Mouse (Mus musculus) kidney, postnatal 25 days (tissue): ENCODE data around the gene Trp53bp2.
A peak's percentile ranks its signal among the peaks of the same experiment; 100 is the strongest.

ENCODE experiments used
- DNase-seq, 2 experiments: peaks; one replicate each; pipeline ENCODE4 v3.0.0; 2021; ENCODE audit warnings: mixed read lengths in 2 of 2

The Trp53bp2 gene

GRCm38 (mm10) chr1:182502491-182503050 is 93.6 kb downstream of the Trp53bp2 start:
- no peak for DNase-seq

DNA sequence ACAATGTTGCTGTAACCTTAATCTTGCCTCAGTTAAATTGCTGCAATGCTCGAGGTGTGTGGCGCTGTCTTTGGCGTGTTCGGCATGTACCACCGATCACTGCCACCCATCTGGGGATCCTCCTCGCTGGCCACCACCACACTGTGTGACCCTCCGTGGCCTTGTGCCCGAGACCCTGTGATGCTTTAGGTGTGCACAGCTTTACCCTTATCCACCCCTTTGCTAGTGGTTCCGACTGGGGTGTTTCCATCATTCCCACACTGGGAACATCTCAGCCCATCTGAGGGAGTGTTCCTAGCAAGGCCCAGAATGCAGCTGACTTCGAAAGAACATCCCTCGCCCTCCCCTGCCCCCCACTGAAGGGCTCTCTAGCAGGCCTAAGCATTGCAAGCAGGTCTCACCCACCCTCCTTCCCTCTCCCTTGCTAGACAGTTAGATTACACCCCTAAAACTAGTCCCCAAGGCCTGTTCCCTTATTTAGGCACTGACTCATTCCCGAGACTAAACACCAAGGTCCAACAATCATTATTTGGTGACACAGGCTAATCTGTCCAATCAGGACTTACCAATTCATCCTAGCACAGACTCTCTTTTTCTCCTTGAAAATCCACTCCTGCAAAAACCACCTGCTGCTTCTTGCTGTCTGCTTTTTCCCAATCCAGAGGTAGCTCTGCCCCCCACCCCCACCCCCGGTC is 94.4 kb downstream of the Trp53bp2 start:
- DNase-seq = no peak

GRCm38 (mm10) chr1:182504223-182504622 is 95.3 kb downstream of the Trp53bp2 start:
- peak; percentile 87 to 89 for DNase-seq

DNA sequence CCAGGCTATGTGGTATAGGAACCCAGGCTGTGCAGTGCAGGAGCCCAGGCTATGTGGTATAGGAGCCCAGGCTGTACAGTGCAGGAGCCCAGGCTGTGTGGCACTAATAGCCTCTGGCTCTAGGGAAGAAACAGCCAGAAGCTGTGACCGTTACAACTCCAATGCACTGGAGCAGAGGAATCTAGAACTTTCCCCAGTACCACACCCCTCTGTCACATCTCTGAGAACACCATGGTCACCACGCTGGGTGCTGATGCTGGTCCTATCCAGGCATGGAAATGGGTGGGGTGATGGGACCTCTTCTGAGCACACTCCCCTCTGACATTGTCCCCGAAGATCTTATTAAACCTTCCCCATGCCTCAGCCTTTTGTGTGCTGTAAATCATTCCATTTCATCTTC is 96.3 kb downstream of the Trp53bp2 start:
- peak in 1 of 2 experiments; percentile 16 for DNase-seq

GRCm38 (mm10) chr1:182506229-182506986 is 97.4 kb downstream of the Trp53bp2 start:
- peak; percentile 71 to 85 for DNase-seq

GRCm38 (mm10) chr1:182509110-182509797 is 100.3 kb downstream of the Trp53bp2 start:
- no peak for DNase-seq

- no peak for DNase-seq
Measured at GRCm38 (mm10) chr1:182511073-182511472, 102.1 kb downstream of the Trp53bp2 start.

GRCm38 (mm10) chr1:182511778-182512177 is 102.8 kb downstream of the Trp53bp2 start:
- no peak for DNase-seq
